Comparison of ENCODE assay signal across 9 mouse cellular contexts in genomic region chr5:107055455-107055854, GRCm38 (mm10).
DNase-seq lines count a peak whose midpoint lies in the region; ATAC-seq lines count a peak whose summit lies in the region.
"Had no signal": no experiment of that assay in that cellular context is flagged by ENCODE, and none has a peak within 500 bp of the region (broad histone marks: within the 10 kb centered on the region; RNA-seq: fewer than 3 reads in every experiment).

No protein-coding gene starts in this region.

- ATAC-seq in common myeloid progenitor, adult 5-6 weeks (replicated peaks; ENCODE audit: low read depth, poor library complexity, severe bottlenecking), result peak; percentile 40
- ATAC-seq in hindbrain, embryonic 11.5 days (ENCODE audit: low FRiP score), result peak; percentile 82
- ATAC-seq in midbrain, embryonic 11.5 days (ENCODE audit: low FRiP score), result peak; percentile 73

- peak overlapping the region; percentile 76 for H3K27ac ChIP-seq in heart, embryonic 10.5 days
- no peak overlapping the region for H3K27ac ChIP-seq in hindbrain, embryonic 11.5 days (ENCODE audit: low read depth, low read length)
- no peak overlapping the region for H3K27ac ChIP-seq in midbrain, embryonic 11.5 days (ENCODE audit: low read depth, low read length)
- H3K27ac ChIP-seq: macrophage had no signal

- WGBS in heart, embryonic 10.5 days, result 42% methylated on average over 3 of the region's 3 CpGs
- WGBS in hindbrain, embryonic 11.5 days, result 39% methylated on average over 3 of the region's 3 CpGs
- WGBS in midbrain, embryonic 11.5 days, result 47% methylated on average over 3 of the region's 3 CpGs

- no peak overlapping the region for H3K4me3 ChIP-seq in heart, embryonic 10.5 days
- H3K4me3 ChIP-seq in hindbrain, embryonic 11.5 days (ENCODE audit: low read depth, low read length), result no peak overlapping the region
- H3K4me3 ChIP-seq in midbrain, embryonic 11.5 days (ENCODE audit: low read depth, low read length), result no peak overlapping the region

- H3K27me3 ChIP-seq in heart, embryonic 10.5 days (ENCODE audit: insufficient read depth, poor library complexity, severe bottlenecking), result no peaks in the 10 kb centered on the region
- H3K27me3 ChIP-seq in hindbrain, embryonic 11.5 days (ENCODE audit: control insufficient read depth, insufficient read depth, low read length), result no peaks in the 10 kb centered on the region
- no peaks in the 10 kb centered on the region for H3K27me3 ChIP-seq in midbrain, embryonic 11.5 days (ENCODE audit: control insufficient read depth, insufficient read depth, low read length)

- H3K9ac ChIP-seq in hindbrain, embryonic 11.5 days (ENCODE audit: low read depth, low read length), result no peak overlapping the region
- H3K9ac ChIP-seq in midbrain, embryonic 11.5 days (ENCODE audit: low read length), result no peak overlapping the region

- no peaks in the 10 kb centered on the region for H3K9me3 ChIP-seq in heart, embryonic 10.5 days
- H3K9me3 ChIP-seq in hindbrain, embryonic 11.5 days (ENCODE audit: control insufficient read depth, low read length), result no peaks in the 10 kb centered on the region
- H3K9me3 ChIP-seq in midbrain, embryonic 11.5 days (ENCODE audit: control insufficient read depth, low read length), result no peaks in the 10 kb centered on the region

- H3K4me2 ChIP-seq in hindbrain, embryonic 11.5 days (replicated peaks; ENCODE audit: low read depth, low read length), result no peak overlapping the region
- H3K4me2 ChIP-seq in midbrain, embryonic 11.5 days, result no peak overlapping the region

- DNase-seq in heart, embryonic 10.5 days (ENCODE audit: low spot score), result no peak
- no peak for DNase-seq in heart, adult 8-10 months (ENCODE audit: low spot score)
- peak; percentile 51 for DNase-seq in hindbrain, embryonic 11.5 days (ENCODE audit: low spot score)
- no peak for DNase-seq in midbrain, embryonic 11.5 days (ENCODE audit: low spot score, missing footprints)
- DNase-seq in right cerebral cortex, postnatal 4 days, result no peak
- DNase-seq in adipocyte (ENCODE audit: low spot score), result no peak
- no peak for DNase-seq in thymus, postnatal 10 days (ENCODE audit: low spot score in 2 of 2)

- no peaks in the 10 kb centered on the region; the same call in 1 of the 2 replicates for H3K36me3 ChIP-seq in heart, embryonic 10.5 days
- H3K36me3 ChIP-seq in hindbrain, embryonic 11.5 days (ENCODE audit: control insufficient read depth, insufficient read depth, low read length), result no peaks in the 10 kb centered on the region
- no peaks in the 10 kb centered on the region for H3K36me3 ChIP-seq in midbrain, embryonic 11.5 days (ENCODE audit: control insufficient read depth, insufficient read depth, low read length)

- peaks cover 61% of the 10 kb centered on the region for H3K4me1 ChIP-seq in heart, embryonic 10.5 days
- no peaks in the 10 kb centered on the region for H3K4me1 ChIP-seq in hindbrain, embryonic 11.5 days (replicated peaks; ENCODE audit: control insufficient read depth, insufficient read depth, low read length)
- peaks cover 4% of the 10 kb centered on the region for H3K4me1 ChIP-seq in midbrain, embryonic 11.5 days (ENCODE audit: control insufficient read depth, insufficient read depth, low read length)
